11 mouse cellular contexts compared by ENCODE assay signal in genomic region chr11:22719570-22719969, GRCm38 (mm10).
A peak's percentile ranks its signal among the peaks of the same experiment; 100 is the strongest.
DNase-seq lines count a peak whose midpoint lies in the region; ATAC-seq lines count a peak whose summit lies in the region.
"Had no signal": no experiment of that assay in that cellular context is flagged by ENCODE, and none has a peak within 500 bp of the region (broad histone marks: within the 10 kb centered on the region; RNA-seq: fewer than 3 reads in every experiment).

No protein-coding gene starts in this region.

- H3K4me2 ChIP-seq in forebrain, embryonic 12.5 days = no peak overlapping the region
- H3K4me2 ChIP-seq: liver, embryonic 15.5 days had no signal

- no peak overlapping the region for H3K4me3 ChIP-seq in forebrain, embryonic 12.5 days (replicated peaks)
- H3K4me3 ChIP-seq: gastrocnemius, adult 2 months; liver, embryonic 15.5 days had no signal

- H3K9ac ChIP-seq in forebrain, embryonic 12.5 days = no peak overlapping the region
- H3K9ac ChIP-seq: liver, embryonic 15.5 days had no signal

- WGBS in forebrain, embryonic 12.5 days = 93% methylated on average over 4 of the region's 4 CpGs

- H3K36me3 ChIP-seq in forebrain, embryonic 12.5 days (replicated peaks) = no peaks in the 10 kb centered on the region
- H3K36me3 ChIP-seq: liver, embryonic 15.5 days had no signal

- 0 out of 2 replicates have a peak, but pooled peaks cover 5% of the 10 kb centered on the region for H3K9me3 ChIP-seq in forebrain, embryonic 12.5 days
- H3K9me3 ChIP-seq: liver, embryonic 15.5 days had no signal

- no peak for ATAC-seq in forebrain, embryonic 12.5 days (ENCODE audit: low FRiP score)
- ATAC-seq in inflammation-experienced regulatory T-cells, adult 6 months = no peak

- no peak overlapping the region for H3K27ac ChIP-seq in forebrain, embryonic 12.5 days
- H3K27ac ChIP-seq: gastrocnemius, adult 2 months; liver, embryonic 15.5 days had no signal

- no peaks in the 10 kb centered on the region for H3K4me1 ChIP-seq in forebrain, embryonic 12.5 days
- H3K4me1 ChIP-seq: liver, embryonic 15.5 days had no signal

- DNase-seq in heart, postnatal 10 days = peak; percentile 12 to 30
- no peak for DNase-seq in heart, postnatal 25 days (ENCODE audit: low spot score)
- DNase-seq in 416B (ENCODE audit: low read depth) = peak; percentile 37
- DNase-seq in adrenal gland, postnatal 14 days = peak; percentile 43
- peak; percentile 16 to 64 for DNase-seq in layer of hippocampus, postnatal 14 days (ENCODE audit: low spot score in 2 of 2)
- DNase-seq in gastrocnemius, postnatal 4 days (ENCODE audit: low spot score in 2 of 2) = no peak
- DNase-seq: cerebellum, postnatal 25 days; gastrocnemius, adult 2 months had no signal

- intact Hi-C loops in heart, postnatal 10 days (cut with DNase I) = no loop called here
- intact Hi-C loops in heart, postnatal 25 days (cut with DNase I) = no loop called here

- no peaks in the 10 kb centered on the region for H3K27me3 ChIP-seq in forebrain, embryonic 12.5 days
- H3K27me3 ChIP-seq: liver, embryonic 15.5 days had no signal

Comparison
In these comparisons a context has a peak if more than half of its experiments do, and no peak if none do; other contexts are left out.
1. DNase-seq: peak in heart, postnatal 10 days (2 of 2), 416B (single experiment), adrenal gland, postnatal 14 days (single experiment) and layer of hippocampus, postnatal 14 days (2 of 2); none in heart, postnatal 25 days (single experiment) and gastrocnemius, postnatal 4 days (0 of 2).